Mouse (Mus musculus) myocyte (in vitro differentiated cells): ENCODE data around the gene B230217C12Rik.

Source experiments
- CEBPB ChIP-seq: IDR thresholded peaks from 2 replicates; pipeline ENCODE4 v1.6.1; 2011; ENCODE audit warnings: mild to moderate bottlenecking, moderate library complexity; ENCODE audit not compliant: poor library complexity, insufficient read depth, severe bottlenecking
- E2F4 ChIP-seq: IDR thresholded peaks from one replicate; pipeline ENCODE4 v1.6.1; 2011; ENCODE audit warnings: mild to moderate bottlenecking, control low read depth, moderate library complexity; ENCODE audit not compliant: insufficient read depth
- MAX ChIP-seq: IDR thresholded peaks from one replicate; pipeline ENCODE4 v1.6.1; 2011; ENCODE audit warnings: low read depth, mild to moderate bottlenecking, control low read depth
- MYOG ChIP-seq, 3 experiments: IDR thresholded peaks; one replicate each; pipeline ENCODE4 v1.6.1; 2011; ENCODE audit warnings: control low read depth in 2 of 3, low read depth in 2 of 3, mild to moderate bottlenecking in 2 of 3; ENCODE audit not compliant: insufficient read length in 2 of 3, control insufficient read depth in 1 of 3, insufficient read depth in 1 of 3
- POLR2A ChIP-seq: IDR thresholded peaks from one replicate; pipeline ENCODE4 v1.6.1; 2011; ENCODE audit warnings: low read depth, mild to moderate bottlenecking, control low read depth, moderate library complexity; ENCODE audit not compliant: insufficient read length
- POLR2AphosphoS2 ChIP-seq: IDR thresholded peaks from one replicate; pipeline ENCODE4 v1.6.1; 2011; ENCODE audit warnings: low read depth, control low read depth; ENCODE audit not compliant: insufficient read length
- REST ChIP-seq: IDR thresholded peaks from one replicate; pipeline ENCODE4 v1.6.1; 2011; ENCODE audit warnings: mild to moderate bottlenecking, control low read depth, moderate library complexity; ENCODE audit not compliant: insufficient read depth, insufficient read length
- TCF12 ChIP-seq: IDR thresholded peaks from one replicate; pipeline ENCODE4 v1.6.1; 2011; ENCODE audit warnings: mild to moderate bottlenecking, control low read depth; ENCODE audit not compliant: poor library complexity, insufficient read depth, severe bottlenecking
- TCF3 ChIP-seq: IDR thresholded peaks from one replicate; pipeline ENCODE4 v1.6.1; 2011; ENCODE audit warnings: low read depth, control low read depth; ENCODE audit not compliant: insufficient read length
- USF1 ChIP-seq: IDR thresholded peaks from one replicate; pipeline ENCODE4 v1.6.1; 2011; ENCODE audit warnings: low read depth, mild to moderate bottlenecking, control low read depth, moderate library complexity

- TF ChIP-seq POLR2A (no peak), MAX (no peak), E2F4 (no peak), USF1 (no peak), POLR2AphosphoS2 (no peak), TCF12 (no peak), TCF3 (no peak), MYOG (IDR thresholded peaks at IDR 0.05; ENCODE audit: control insufficient read depth in 1 of 3, insufficient read depth in 1 of 3, insufficient read length in 2 of 3, low read depth in 2 of 3) (no peak), CEBPB (no peak), REST (no peak)
Observed at GRCm38 (mm10) chr11:97829913-97830476, 10.6 kb upstream of the B230217C12Rik start.
